Mouse (Mus musculus) C2C12 (cell line): ENCODE data around the gene B4galt1.

Source experiments
- CTCF ChIP-seq: IDR thresholded peaks from one replicate; pipeline ENCODE4 v1.5.1; 2011; ENCODE audit not compliant: control insufficient read depth, insufficient read depth, insufficient read length
- MAX ChIP-seq: IDR thresholded peaks from one replicate; pipeline ENCODE4 v1.6.1; 2011; ENCODE audit warnings: mild to moderate bottlenecking, control low read depth
- MYOG ChIP-seq: IDR thresholded peaks from one replicate; pipeline ENCODE4 v1.6.1; 2011; ENCODE audit not compliant: control insufficient read depth, insufficient read length; ENCODE audit errors: extremely low read depth
- USF1 ChIP-seq: IDR thresholded peaks from one replicate; pipeline ENCODE4 v1.6.1; 2011; ENCODE audit warnings: low read depth, mild to moderate bottlenecking, control low read depth, moderate library complexity

DNA sequence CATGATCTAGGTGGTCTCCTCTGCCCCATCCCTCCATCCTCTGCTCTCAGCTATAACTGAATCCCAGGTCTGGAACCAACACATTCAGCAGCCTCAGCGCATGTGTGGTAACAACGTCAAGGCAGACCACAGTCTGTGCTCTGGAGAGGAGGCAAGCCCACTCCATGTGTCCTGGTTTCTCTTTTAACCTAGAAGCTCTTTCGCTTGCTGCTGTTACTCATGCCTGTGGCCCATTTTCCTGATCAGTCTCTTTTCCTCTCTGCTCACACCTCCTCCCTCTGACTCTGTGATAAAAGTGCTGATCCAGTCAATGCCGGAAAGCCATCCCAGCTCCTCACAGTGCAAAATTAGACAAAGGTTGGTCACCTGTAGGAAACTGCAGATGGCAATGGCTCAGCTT, 36.2 kb upstream of the B4galt1 start:
- TF ChIP-seq CTCF (no peak), USF1 (no peak), MAX (no peak), MYOG (no peak)
